In the genomic region with DNA sequence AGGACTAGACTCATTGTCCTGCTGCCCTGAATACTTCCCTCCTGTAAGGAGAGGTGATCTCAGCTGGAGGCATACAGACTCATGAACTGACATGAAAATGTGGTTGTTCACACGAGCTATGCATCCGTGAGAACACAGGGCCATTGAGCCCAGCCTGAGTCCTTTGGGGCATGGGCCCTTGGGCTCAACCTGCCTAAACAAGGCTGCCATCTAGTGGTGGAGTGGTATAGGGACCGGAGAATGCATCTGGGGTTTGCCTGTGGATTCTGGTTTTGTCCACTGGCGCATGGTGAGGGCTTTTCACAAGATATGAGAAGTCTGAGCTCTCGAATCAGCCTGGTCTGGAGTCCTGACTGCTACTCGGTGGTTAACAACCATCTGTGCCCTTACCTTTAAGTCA, we compare ENCODE assay signal across 8 mouse cellular contexts. TPM values are rescaled to one million over a fixed set of nuclear protein-coding genes. Genes with fewer than 3 reads are reported as not detected.
A peak's percentile ranks its signal among the peaks of the same experiment; 100 is the strongest.
DNase-seq lines count a peak whose midpoint lies in the region; ATAC-seq and TF ChIP-seq lines count a peak whose summit lies in the region.

No protein-coding gene starts in this region.

- DNase-seq in hindbrain, embryonic 11.5 days (ENCODE audit: low spot score), result peak; percentile 80
- DNase-seq in c-Kit-positive CD71-positive TER-119-positive erythroid progenitor cells, embryonic 14.5 days (ENCODE audit: low spot score), result peak; percentile 62
- peak; percentile 80 for DNase-seq in hindbrain, postnatal 0 days (ENCODE audit: low spot score)
- DNase-seq in left cerebral cortex, postnatal 10 days (ENCODE audit: extremely low spot score in 1 of 2, low spot score in 2 of 2), result peak; percentile 64 to 78
- DNase-seq in spleen, postnatal 4 days (ENCODE audit: low spot score in 2 of 2), result peak; percentile 68 to 84

- ATAC-seq in hindbrain, embryonic 11.5 days (ENCODE audit: low FRiP score), result no peak
- no peak for ATAC-seq in hindbrain, embryonic 13.5 days (ENCODE audit: low FRiP score)
- ATAC-seq in forebrain, embryonic 13.5 days, result 0 out of 2 replicates have a peak, but pooled peaks have one; percentile 27
- peak; percentile 71 for ATAC-seq in hindbrain, postnatal 0 days
- 0 out of 2 replicates have a peak, but pooled peaks have one; percentile 48 for ATAC-seq in midbrain, embryonic 13.5 days

- H3K4me1 ChIP-seq in hindbrain, embryonic 11.5 days (replicated peaks; ENCODE audit: control insufficient read depth, insufficient read depth, low read length), result no peaks in the 10 kb centered on the region
- no peaks in the 10 kb centered on the region for H3K4me1 ChIP-seq in hindbrain, embryonic 13.5 days (replicated peaks)
- H3K4me1 ChIP-seq in forebrain, embryonic 13.5 days, result no peaks in the 10 kb centered on the region
- H3K4me1 ChIP-seq in hindbrain, postnatal 0 days (ENCODE audit: insufficient read depth, low read length), result no peaks in the 10 kb centered on the region
- H3K4me1 ChIP-seq in midbrain, embryonic 13.5 days (replicated peaks), result no peaks in the 10 kb centered on the region

- H3K9ac ChIP-seq in hindbrain, embryonic 11.5 days (ENCODE audit: low read depth, low read length), result no peak overlapping the region
- no peak overlapping the region for H3K9ac ChIP-seq in hindbrain, embryonic 13.5 days
- H3K9ac ChIP-seq in forebrain, embryonic 13.5 days, result no peak overlapping the region
- no peak overlapping the region for H3K9ac ChIP-seq in hindbrain, postnatal 0 days (replicated peaks; ENCODE audit: low read length)
- no peak overlapping the region for H3K9ac ChIP-seq in midbrain, embryonic 13.5 days (replicated peaks)

- intact Hi-C loops in left cerebral cortex, postnatal 10 days (cut with DNase I), result loop anchor here (2.0 kb wide), 1 partner anchor 151 kb away; no protein-coding TSS in a partner anchor

- WGBS in hindbrain, embryonic 11.5 days, result 58% methylated on average over 6 of the region's 6 CpGs
- WGBS in hindbrain, embryonic 13.5 days, result 51% methylated on average over 6 of the region's 6 CpGs
- WGBS in forebrain, embryonic 13.5 days, result 54% methylated on average over 6 of the region's 6 CpGs
- 48% methylated on average over 6 of the region's 6 CpGs for WGBS in hindbrain, postnatal 0 days
- 51% methylated on average over 6 of the region's 6 CpGs for WGBS in midbrain, embryonic 13.5 days

- TF ChIP-seq CTCF in hindbrain, postnatal 0 days (IDR thresholded peaks at IDR 0.05; ENCODE audit: low read depth), result peak; percentile 93

- H3K27me3 ChIP-seq in hindbrain, embryonic 11.5 days (ENCODE audit: control insufficient read depth, insufficient read depth, low read length), result no peaks in the 10 kb centered on the region
- H3K27me3 ChIP-seq in hindbrain, embryonic 13.5 days, result no peaks in the 10 kb centered on the region
- H3K27me3 ChIP-seq in forebrain, embryonic 13.5 days, result no peaks in the 10 kb centered on the region
- no peaks in the 10 kb centered on the region for H3K27me3 ChIP-seq in hindbrain, postnatal 0 days (ENCODE audit: insufficient read depth, low read length)
- no peaks in the 10 kb centered on the region for H3K27me3 ChIP-seq in midbrain, embryonic 13.5 days

- H3K9me3 ChIP-seq in hindbrain, embryonic 11.5 days (ENCODE audit: control insufficient read depth, low read length), result no peaks in the 10 kb centered on the region
- no peaks in the 10 kb centered on the region for H3K9me3 ChIP-seq in hindbrain, embryonic 13.5 days
- H3K9me3 ChIP-seq in forebrain, embryonic 13.5 days (replicated peaks), result no peaks in the 10 kb centered on the region
- H3K9me3 ChIP-seq in hindbrain, postnatal 0 days (ENCODE audit: low read length), result no peaks in the 10 kb centered on the region
- H3K9me3 ChIP-seq in midbrain, embryonic 13.5 days, result no peaks in the 10 kb centered on the region

- H3K4me3 ChIP-seq in hindbrain, embryonic 11.5 days (ENCODE audit: low read depth, low read length), result no peak overlapping the region
- H3K4me3 ChIP-seq in hindbrain, embryonic 13.5 days, result no peak overlapping the region
- H3K4me3 ChIP-seq in forebrain, embryonic 13.5 days, result no peak overlapping the region
- H3K4me3 ChIP-seq in hindbrain, postnatal 0 days (ENCODE audit: low read length), result no peak overlapping the region
- H3K4me3 ChIP-seq in midbrain, embryonic 13.5 days (replicated peaks), result no peak overlapping the region

- H3K27ac ChIP-seq in hindbrain, embryonic 11.5 days (ENCODE audit: low read depth, low read length), result no peak overlapping the region
- H3K27ac ChIP-seq in hindbrain, embryonic 13.5 days, result no peak overlapping the region
- no peak overlapping the region for H3K27ac ChIP-seq in forebrain, embryonic 13.5 days
- H3K27ac ChIP-seq in hindbrain, postnatal 0 days, result no peak overlapping the region
- no peak overlapping the region for H3K27ac ChIP-seq in midbrain, embryonic 13.5 days

- H3K36me3 ChIP-seq in hindbrain, embryonic 11.5 days (ENCODE audit: control insufficient read depth, insufficient read depth, low read length), result 0 out of 2 replicates have a peak, but pooled peaks cover 9% of the 10 kb centered on the region
- peaks cover 37% of the 10 kb centered on the region for H3K36me3 ChIP-seq in hindbrain, embryonic 13.5 days
- H3K36me3 ChIP-seq in forebrain, embryonic 13.5 days (ENCODE audit: poor library complexity, severe bottlenecking), result peaks cover 94% of the 10 kb centered on the region
- H3K36me3 ChIP-seq in hindbrain, postnatal 0 days (ENCODE audit: insufficient read depth, low read length), result no peaks in the 10 kb centered on the region
- peaks cover 78% of the 10 kb centered on the region for H3K36me3 ChIP-seq in midbrain, embryonic 13.5 days

- H3K4me2 ChIP-seq in hindbrain, embryonic 11.5 days (replicated peaks; ENCODE audit: low read depth, low read length), result no peak overlapping the region
- no peak overlapping the region for H3K4me2 ChIP-seq in hindbrain, embryonic 13.5 days
- no peak overlapping the region for H3K4me2 ChIP-seq in forebrain, embryonic 13.5 days
- H3K4me2 ChIP-seq in hindbrain, postnatal 0 days (ENCODE audit: low read depth, low read length), result no peak overlapping the region
- H3K4me2 ChIP-seq in midbrain, embryonic 13.5 days (replicated peaks), result no peak overlapping the region

RNA-seq across cellular contexts. Expression of a gene that starts 8.2 kb away (rescaled TPM):
- 26.8 and 33.9 TPM in 2 replicates for polyA plus RNA-seq in hindbrain, embryonic 11.5 days (2014; fragmentation: Nextera tagmentation; extraction: Ambion mirVana)
- 8.9 and 9.1 TPM in 2 replicates for polyA plus RNA-seq in hindbrain, embryonic 13.5 days (2015; fragmentation: Nextera tagmentation; extraction: Ambion mirVana)
- 31.0 and 31.4 TPM in 2 replicates for polyA plus RNA-seq in forebrain, embryonic 13.5 days (2015; fragmentation: Nextera tagmentation; extraction: Ambion mirVana)
- 10.4 and 10.5 TPM in 2 replicates for total RNA-seq in hindbrain, postnatal 0 days (2014; rRNA removed)
- 4.9 and 5.4 TPM in 2 replicates for polyA plus RNA-seq in hindbrain, postnatal 0 days (2015; fragmentation: Nextera tagmentation; extraction: Ambion mirVana)
- total RNA-seq in left cerebral cortex, postnatal 10 days (2021), result 1 to 10 TPM; 1.4 to 1.7 TPM
- 12.8 and 14.9 TPM in 2 replicates for polyA plus RNA-seq in midbrain, embryonic 13.5 days (2015; fragmentation: Nextera tagmentation; extraction: Ambion mirVana)

RNA-seq across cellular contexts. Expression of a gene that starts 11.4 kb away (rescaled TPM):
- polyA plus RNA-seq in hindbrain, embryonic 11.5 days (2014; fragmentation: Nextera tagmentation; extraction: Ambion mirVana), result 30.4 and 34.6 TPM in 2 replicates
- 40.8 and 47.9 TPM in 2 replicates for polyA plus RNA-seq in hindbrain, embryonic 13.5 days (2015; fragmentation: Nextera tagmentation; extraction: Ambion mirVana)
- polyA plus RNA-seq in forebrain, embryonic 13.5 days (2015; fragmentation: Nextera tagmentation; extraction: Ambion mirVana), result 45.2 and 53.2 TPM in 2 replicates
- total RNA-seq in hindbrain, postnatal 0 days (2014; rRNA removed), result 21.6 and 30.4 TPM in 2 replicates
- 35.1 and 39.5 TPM in 2 replicates for polyA plus RNA-seq in hindbrain, postnatal 0 days (2015; fragmentation: Nextera tagmentation; extraction: Ambion mirVana)
- total RNA-seq in left cerebral cortex, postnatal 10 days (2021), result 10 to 100 TPM; 34.1 to 34.4 TPM
- polyA plus RNA-seq in midbrain, embryonic 13.5 days (2015; fragmentation: Nextera tagmentation; extraction: Ambion mirVana), result 48.8 and 53.9 TPM in 2 replicates

RNA-seq across cellular contexts. Expression of a gene that starts 35.6 kb away (rescaled TPM):
- polyA plus RNA-seq in hindbrain, embryonic 11.5 days (2014; fragmentation: Nextera tagmentation; extraction: Ambion mirVana), result 2.8 and 2.9 TPM in 2 replicates
- polyA plus RNA-seq in hindbrain, embryonic 13.5 days (2015; fragmentation: Nextera tagmentation; extraction: Ambion mirVana), result 3.4 and 3.9 TPM in 2 replicates
- 2.9 and 3.4 TPM in 2 replicates for polyA plus RNA-seq in forebrain, embryonic 13.5 days (2015; fragmentation: Nextera tagmentation; extraction: Ambion mirVana)
- total RNA-seq in hindbrain, postnatal 0 days (2014; rRNA removed), result 4.7 and 5.4 TPM in 2 replicates
- 2.0 and 3.1 TPM in 2 replicates for polyA plus RNA-seq in hindbrain, postnatal 0 days (2015; fragmentation: Nextera tagmentation; extraction: Ambion mirVana)
- 1 to 10 TPM; 4.0 to 5.3 TPM for total RNA-seq in left cerebral cortex, postnatal 10 days (2021)
- 4.8 and 5.0 TPM in 2 replicates for polyA plus RNA-seq in midbrain, embryonic 13.5 days (2015; fragmentation: Nextera tagmentation; extraction: Ambion mirVana)

RNA-seq across cellular contexts. Expression of a gene that starts 46.2 kb away (rescaled TPM):
- 0.02 and 0.10 TPM in 2 replicates for polyA plus RNA-seq in hindbrain, embryonic 11.5 days (2014; fragmentation: Nextera tagmentation; extraction: Ambion mirVana)
- polyA plus RNA-seq in hindbrain, embryonic 13.5 days (2015; fragmentation: Nextera tagmentation; extraction: Ambion mirVana), result 0.04 TPM in 1 of 2 replicates, not detected in the other
- not detected in 2 replicates for polyA plus RNA-seq in forebrain, embryonic 13.5 days (2015; fragmentation: Nextera tagmentation; extraction: Ambion mirVana)
- total RNA-seq in hindbrain, postnatal 0 days (2014; rRNA removed), result 0.26 and 1.0 TPM in 2 replicates
- 0.06 and 0.13 TPM in 2 replicates for polyA plus RNA-seq in hindbrain, postnatal 0 days (2015; fragmentation: Nextera tagmentation; extraction: Ambion mirVana)
- under 1 TPM; 0.36 to 0.60 TPM for total RNA-seq in left cerebral cortex, postnatal 10 days (2021)
- 0.03 TPM in 1 of 2 replicates, not detected in the other for polyA plus RNA-seq in midbrain, embryonic 13.5 days (2015; fragmentation: Nextera tagmentation; extraction: Ambion mirVana)

RNA-seq across cellular contexts. Expression of a gene that starts 56.2 kb away (rescaled TPM):
- 20.2 and 22.0 TPM in 2 replicates for polyA plus RNA-seq in hindbrain, embryonic 11.5 days (2014; fragmentation: Nextera tagmentation; extraction: Ambion mirVana)
- 17.1 and 20.5 TPM in 2 replicates for polyA plus RNA-seq in hindbrain, embryonic 13.5 days (2015; fragmentation: Nextera tagmentation; extraction: Ambion mirVana)
- 17.8 and 18.7 TPM in 2 replicates for polyA plus RNA-seq in forebrain, embryonic 13.5 days (2015; fragmentation: Nextera tagmentation; extraction: Ambion mirVana)
- 21.0 and 32.6 TPM in 2 replicates for total RNA-seq in hindbrain, postnatal 0 days (2014; rRNA removed)
- 22.9 and 25.0 TPM in 2 replicates for polyA plus RNA-seq in hindbrain, postnatal 0 days (2015; fragmentation: Nextera tagmentation; extraction: Ambion mirVana)
- total RNA-seq in left cerebral cortex, postnatal 10 days (2021), result 10 to 100 TPM; 25.3 to 25.8 TPM
- polyA plus RNA-seq in midbrain, embryonic 13.5 days (2015; fragmentation: Nextera tagmentation; extraction: Ambion mirVana), result 17.2 and 21.2 TPM in 2 replicates

Comparison
In these comparisons a context has a peak if more than half of its experiments do, and no peak if none do; other contexts are left out.
1. ATAC-seq: peak in forebrain, embryonic 13.5 days (single experiment), hindbrain, postnatal 0 days (single experiment) and midbrain, embryonic 13.5 days (single experiment); none in hindbrain, embryonic 11.5 days (single experiment) and hindbrain, embryonic 13.5 days (single experiment).
2. Peak in every context shown above with its lines, with median percentiles within 50 percentile points of each other: DNase-seq.